Mouse (Mus musculus) heart, adult 2 months (tissue): ENCODE measurements around the gene Mrps27. TPM values are rescaled to one million over a fixed set of nuclear protein-coding genes. Genes with fewer than 3 reads are reported as not detected.
A peak's percentile ranks its signal among the peaks of the same experiment; 100 is the strongest.

Source experiments
- DNase-seq, 2 experiments: peaks; one replicate each; pipeline ENCODE4 v3.0.0; 2021
- H3K27ac ChIP-seq: fragments of 200-600 bp; 2 replicates; pipeline ENCODE4 v1.8.1; 2022
- H3K27me3 ChIP-seq: fragments of 200-500 bp; 2 replicates; pipeline ENCODE4 v1.6.1; 2012; ENCODE audit warnings: mild to moderate bottlenecking, low read length, inconsistent platforms, mixed read lengths; ENCODE audit not compliant: control insufficient read depth, insufficient read depth
- H3K36me3 ChIP-seq: fragments of 200-500 bp; 2 replicates; pipeline ENCODE4 v1.6.1; 2012; ENCODE audit warnings: low read length, inconsistent platforms; ENCODE audit not compliant: control insufficient read depth, insufficient read depth
- H3K4me1 ChIP-seq: fragments of 200-500 bp; 2 replicates; pipeline ENCODE4 v1.6.1; 2011; ENCODE audit warnings: low read length; ENCODE audit not compliant: control insufficient read depth, insufficient read depth
- H3K4me3 ChIP-seq: fragments of 200-600 bp; 2 replicates; pipeline ENCODE4 v1.8.1; 2022
- H3K79me2 ChIP-seq: fragments of 200-500 bp; replicated peaks from 2 replicates; pipeline ENCODE4 v1.6.1; 2012; ENCODE audit warnings: mild to moderate bottlenecking, inconsistent platforms, low read length, moderate library complexity, mixed read lengths; ENCODE audit not compliant: control insufficient read depth, insufficient read depth
- H3K9ac ChIP-seq: fragments of 200-500 bp; 2 replicates; pipeline ENCODE4 v1.6.1; 2012; ENCODE audit warnings: low read depth, mild to moderate bottlenecking, control low read depth, inconsistent platforms, low read length, mixed read lengths
- CTCF ChIP-seq: fragments of 200-600 bp; IDR thresholded peaks from 2 replicates; pipeline ENCODE4 v1.8.1; 2022; ENCODE audit warnings: antibody characterized with exemption, mild to moderate bottlenecking, moderate library complexity
- EP300 ChIP-seq: fragments of 200-500 bp; IDR thresholded peaks from 2 replicates; pipeline ENCODE4 v1.6.1; 2011; ENCODE audit warnings: low read depth, low read length, control low read depth; ENCODE audit not compliant: insufficient read depth
- POLR2A ChIP-seq: fragments of 200-500 bp; IDR thresholded peaks from 2 replicates; pipeline ENCODE4 v1.6.1; 2011; ENCODE audit warnings: mild to moderate bottlenecking, low read depth, low read length, control low read depth; ENCODE audit not compliant: insufficient read depth
- WGBS: fragments of 180-500 bp; shearing (Covaris S2); methylation state at CpG from one replicate; pipeline ENCODE4 v1.1.7; 2018; 5-methylcytosine and 5-hydroxymethylcytosine counted together
- intact Hi-C: fragments of 180-260 bp; cut with DNase I; formaldehyde crosslinking; loops from one replicate; pipeline ENCODE4 v1.15.1; 2025
- long read RNA-seq: library from polyadenylated mRNA; stranded (forward); transcript quantifications from one replicate; pipeline ENCODE4 v2.0.0, GENCODE M21; 2021
- polyA plus RNA-seq: library from polyadenylated mRNA; depleted of rRNA; stranded (reverse); fragments of >200 nt; gene quantifications from 2 replicates; pipeline ENCODE4 v1.2.3, GENCODE M21; 2012; rRNA removed
- total RNA-seq, 2 experiments: library from RNA; stranded (reverse); gene quantifications; 2 replicates each; pipeline ENCODE4 v1.2.3; 2021

Mrps27 gene
- total RNA-seq (10 to 100 TPM; 40.8 to 48.0 TPM), polyA plus RNA-seq (39.3 and 41.7 TPM in 2 replicates)
- long read RNA-seq, transcript Mrps27-201 (11 exons, 1,849 nt): major isoform, 70 of 85 reads
- long read RNA-seq, partial matches to known transcripts: 4 of 85 reads
- long read RNA-seq, other reads (novel, unspliced or antisense): 11 of 85 reads

GRCm38 (mm10) chr13:99344599-99345575 lies at the start of gene Mrps27, which contains the start of gene Ptcd2:
Gene Mrps27, plus strand, starts transcription at chr13:99344786.
Gene Ptcd2, minus strand, starts transcription at chr13:99344705.
- DNase-seq: peak; percentile 97 to 98
- peak; percentile 86 for TF ChIP-seq POLR2A
- peak; percentile 81; the same call in 1 of the 2 replicates for TF ChIP-seq EP300
- no peak for TF ChIP-seq CTCF
- 3% methylated on average over 39 of the region's 39 CpGs for WGBS
- intact Hi-C loops: loop anchor here (10.0 kb wide), 1 partner anchor 760 kb away; the partner anchor contains the start of genes Bdp1 and Serf1
- Histone ChIP-seq H3K9ac (peak within 1 kb of the TSS; percentile 90), H3K4me1 (peaks cover 9% of the 10 kb centered on the region), H3K4me3 (peak within 1 kb of the TSS; percentile 94), H3K79me2 (0 out of 2 replicates have a peak, but pooled peaks cover 1% of the 10 kb centered on the region), H3K27ac (peak within 1 kb of the TSS; percentile 93), H3K36me3 (peaks cover 18% of the 10 kb centered on the region), H3K27me3 (no peaks in the 10 kb centered on the region)

GRCm38 (mm10) chr13:99299921-99300320 lies 44.7 kb upstream of the Mrps27 start:
- no peaks in the 10 kb centered on the region for H3K36me3 ChIP-seq
- intact Hi-C loops: loop anchor here (5.0 kb wide), 1 partner anchor 43 kb away; no protein-coding TSS in a partner anchor
- WGBS: 88% methylated on average over 5 of the region's 5 CpGs
- peaks cover 2% of the 10 kb centered on the region; the same call in 1 of the 2 replicates for H3K4me1 ChIP-seq
- H3K27me3 ChIP-seq: no peaks in the 10 kb centered on the region
- no peak overlapping the region for H3K9ac ChIP-seq
- no peak for DNase-seq
- H3K79me2 ChIP-seq: no peaks in the 10 kb centered on the region
- H3K27ac ChIP-seq: no peak overlapping the region
- no peak overlapping the region for H3K4me3 ChIP-seq
- no peak for TF ChIP-seq CTCF
- no peak for TF ChIP-seq POLR2A
- TF ChIP-seq EP300: no peak

- H3K4me1 ChIP-seq: peaks cover 13% of the 10 kb centered on the region
- H3K79me2 ChIP-seq: no peaks in the 10 kb centered on the region
- H3K27me3 ChIP-seq: no peaks in the 10 kb centered on the region
- DNase-seq: no peak
- H3K27ac ChIP-seq: no peak overlapping the region
- peaks cover 2% of the 10 kb centered on the region for H3K36me3 ChIP-seq
- intact Hi-C loops: loop anchor here (5.0 kb wide), 1 partner anchor 47 kb away; no protein-coding TSS in a partner anchor
- 32% methylated on average over 5 of the region's 5 CpGs for WGBS
- no peak overlapping the region for H3K9ac ChIP-seq
- no peak overlapping the region for H3K4me3 ChIP-seq
- TF ChIP-seq CTCF (no peak), EP300 (no peak), POLR2A (no peak)
Observed at GRCm38 (mm10) chr13:99303846-99304245, 40.7 kb upstream of the Mrps27 start.

- Histone ChIP-seq H3K9ac (no peak overlapping the region), H3K79me2 (no peaks in the 10 kb centered on the region), H3K4me3 (no peak overlapping the region), H3K27ac (no peak overlapping the region), H3K27me3 (no peaks in the 10 kb centered on the region), H3K4me1 (peaks cover 13% of the 10 kb centered on the region), H3K36me3 (peaks cover 2% of the 10 kb centered on the region)
- intact Hi-C loops: loop anchor here (5.0 kb wide), 1 partner anchor 47 kb away; no protein-coding TSS in a partner anchor
- no peak for DNase-seq
- no peak for TF ChIP-seq CTCF
- TF ChIP-seq POLR2A: no peak
- TF ChIP-seq EP300: no peak
- whole genome bisulfite sequencing: 69% methylated on average over 11 of the region's 11 CpGs
Observed at GRCm38 (mm10) chr13:99304365-99304764, 40.2 kb upstream of the Mrps27 start.

- no peak overlapping the region for H3K4me3 ChIP-seq
- no peak for TF ChIP-seq EP300
- no peaks in the 10 kb centered on the region for H3K27me3 ChIP-seq
- H3K36me3 ChIP-seq: peaks cover 2% of the 10 kb centered on the region
- peaks cover 13% of the 10 kb centered on the region for H3K4me1 ChIP-seq
- peak in 1 of 2 experiments; percentile 36 for DNase-seq
- intact Hi-C loops: no loop called here
- no peaks in the 10 kb centered on the region for H3K79me2 ChIP-seq
- no peak overlapping the region for H3K27ac ChIP-seq
- no peak overlapping the region for H3K9ac ChIP-seq
- WGBS: 48% methylated on average over 1 of the region's 1 CpGs
Observed at GRCm38 (mm10) chr13:99305186-99305585, 39.4 kb upstream of the Mrps27 start.

GRCm38 (mm10) chr13:99306164-99306563 lies 38.4 kb upstream of the Mrps27 start:
- DNase-seq: no peak
- intact Hi-C loops: no loop called here
- Histone ChIP-seq H3K36me3 (peaks cover 2% of the 10 kb centered on the region), H3K4me3 (no peak overlapping the region), H3K27me3 (no peaks in the 10 kb centered on the region), H3K79me2 (no peaks in the 10 kb centered on the region), H3K4me1 (peaks cover 13% of the 10 kb centered on the region), H3K9ac (no peak overlapping the region), H3K27ac (no peak overlapping the region)
- no peak for TF ChIP-seq CTCF
- no peak for TF ChIP-seq EP300
- TF ChIP-seq POLR2A: no peak
- WGBS: 90% methylated on average over 8 of the region's 8 CpGs
